Mouse (Mus musculus) neural tube, embryonic 14.5 days (tissue): ENCODE results near the gene Atg7. TPM values are rescaled to one million over a fixed set of nuclear protein-coding genes. Genes with fewer than 3 reads are reported as not detected.

Source experiments
- ATAC-seq: fragments of 200-750 bp; cut with Nextera tagmentation; 2 replicates; pipeline ENCODE4 v1.8.0; 2017; ENCODE audit warnings: low read depth, mild to moderate bottlenecking, moderate TSS enrichment, moderate library complexity
- H3K27ac ChIP-seq: fragments of 300-500 bp; sonication (generic); 2 replicates; pipeline ENCODE4 v1.5.1; 2014; ENCODE audit warnings: low read depth, mild to moderate bottlenecking, control low read depth, low read length, moderate library complexity, mixed read lengths
- H3K27me3 ChIP-seq: fragments of 300-500 bp; sonication (generic); 2 replicates; pipeline ENCODE4 v1.6.1; 2014; ENCODE audit warnings: low read length; ENCODE audit not compliant: control insufficient read depth, insufficient read depth
- H3K36me3 ChIP-seq: fragments of 300-500 bp; sonication (generic); 2 replicates; pipeline ENCODE4 v1.6.1; 2014; ENCODE audit warnings: low read length, mixed read lengths; ENCODE audit not compliant: control insufficient read depth, insufficient read depth
- H3K4me1 ChIP-seq: fragments of 300-500 bp; sonication (generic); 2 replicates; pipeline ENCODE4 v1.6.1; 2014; ENCODE audit warnings: low read length; ENCODE audit not compliant: control insufficient read depth, insufficient read depth
- H3K4me2 ChIP-seq: fragments of 300-500 bp; sonication (generic); 2 replicates; pipeline ENCODE4 v1.6.1; 2014; ENCODE audit warnings: mild to moderate bottlenecking, low read depth, low read length, control low read depth
- H3K4me3 ChIP-seq: fragments of 300-500 bp; sonication (generic); 2 replicates; pipeline ENCODE4 v1.5.1; 2014; ENCODE audit warnings: low read depth, low read length, control low read depth, mixed read lengths
- H3K9ac ChIP-seq: fragments of 300-500 bp; sonication (generic); replicated peaks from 2 replicates; pipeline ENCODE4 v1.6.1; 2014; ENCODE audit warnings: low read depth, mild to moderate bottlenecking, control low read depth, low read length, mixed read lengths
- H3K9me3 ChIP-seq: fragments of 300-500 bp; sonication (generic); 2 replicates; pipeline ENCODE4 v1.6.1; 2016; ENCODE audit warnings: low read length; ENCODE audit not compliant: control insufficient read depth
- WGBS: fragments of 180-500 bp; shearing (Covaris S2); extraction: QIAGEN DNeasy Blood & Tissue Kit; methylation state at CpG from one replicate; pipeline ENCODE4 v1.1.7; 2014; 5-methylcytosine and 5-hydroxymethylcytosine counted together
- polyA plus RNA-seq: library from polyadenylated mRNA; unstranded; fragments of >200 nt; fragmentation: Nextera tagmentation; extraction: Ambion mirVana; gene quantifications from 2 replicates; pipeline ENCODE4 v1.2.1, GENCODE M21; 2014

Atg7 gene
- polyA plus RNA-seq, 1 experiment from 2014 or later, result 15.7 TPM

- Histone ChIP-seq H3K27me3 (no peaks in the 10 kb centered on the region), H3K4me2 (no peak overlapping the region), H3K9ac (no peak overlapping the region), H3K27ac (no peak overlapping the region), H3K36me3 (no peaks in the 10 kb centered on the region), H3K4me3 (no peak overlapping the region), H3K4me1 (peaks cover 21% of the 10 kb centered on the region), H3K9me3 (no peaks in the 10 kb centered on the region)
- whole genome bisulfite sequencing, result 93% methylated on average over 4 of the region's 4 CpGs
- no peak for ATAC-seq
Measured at GRCm38 (mm10) chr6:114838872-114839271, 196.0 kb downstream of the Atg7 start.

GRCm38 (mm10) chr6:114840012-114840411, 197.1 kb downstream of the Atg7 start:
- ATAC-seq, result no peak
- Histone ChIP-seq H3K4me3 (no peak overlapping the region), H3K4me1 (peaks cover 21% of the 10 kb centered on the region), H3K36me3 (no peaks in the 10 kb centered on the region), H3K9me3 (no peaks in the 10 kb centered on the region), H3K9ac (no peak overlapping the region), H3K4me2 (no peak overlapping the region), H3K27ac (no peak overlapping the region), H3K27me3 (no peaks in the 10 kb centered on the region)
- 89% methylated on average over 7 of the region's 7 CpGs for WGBS

- H3K4me2 ChIP-seq, result no peak overlapping the region
- 15% methylated on average over 3 of the region's 3 CpGs for WGBS
- H3K27me3 ChIP-seq, result no peaks in the 10 kb centered on the region
- H3K4me1 ChIP-seq, result peaks cover 30% of the 10 kb centered on the region
- H3K9ac ChIP-seq, result no peak overlapping the region
- H3K36me3 ChIP-seq, result no peaks in the 10 kb centered on the region
- no peaks in the 10 kb centered on the region for H3K9me3 ChIP-seq
- H3K27ac ChIP-seq, result peak overlapping the region; percentile 29; the same call in 1 of the 2 replicates
- H3K4me3 ChIP-seq, result no peak overlapping the region
- 0 out of 2 replicates have a peak, but pooled peaks have one; percentile 28 for ATAC-seq
Measured at GRCm38 (mm10) chr6:114842131-114842530, 199.2 kb downstream of the Atg7 start.

GRCm38 (mm10) chr6:114842863-114843262, 200.0 kb downstream of the Atg7 start:
- ATAC-seq, result no peak
- Histone ChIP-seq H3K27ac (no peak overlapping the region; the same call in 1 of the 2 replicates), H3K27me3 (no peaks in the 10 kb centered on the region), H3K9ac (no peak overlapping the region), H3K9me3 (no peaks in the 10 kb centered on the region), H3K4me2 (no peak overlapping the region), H3K4me3 (no peak overlapping the region), H3K36me3 (no peaks in the 10 kb centered on the region), H3K4me1 (peaks cover 30% of the 10 kb centered on the region)
- WGBS, result 92% methylated on average over 2 of the region's 2 CpGs

- Histone ChIP-seq H3K9ac (no peak overlapping the region), H3K9me3 (no peaks in the 10 kb centered on the region), H3K27ac (no peak overlapping the region), H3K36me3 (no peaks in the 10 kb centered on the region), H3K27me3 (no peaks in the 10 kb centered on the region), H3K4me3 (no peak overlapping the region), H3K4me2 (no peak overlapping the region), H3K4me1 (peaks cover 23% of the 10 kb centered on the region)
- WGBS, result 10% methylated on average over 4 of the region's 4 CpGs
- ATAC-seq, result peak; percentile 55; the same call in 1 of the 2 replicates
Measured at GRCm38 (mm10) chr6:114846153-114846772, 203.4 kb downstream of the Atg7 start.

GRCm38 (mm10) chr6:114847582-114848174, 204.8 kb downstream of the Atg7 start:
- no peak overlapping the region for H3K27ac ChIP-seq
- H3K9me3 ChIP-seq, result no peaks in the 10 kb centered on the region
- H3K4me1 ChIP-seq, result peaks cover 20% of the 10 kb centered on the region
- ATAC-seq, result no peak
- H3K36me3 ChIP-seq, result no peaks in the 10 kb centered on the region
- H3K9ac ChIP-seq, result no peak overlapping the region
- no peaks in the 10 kb centered on the region for H3K27me3 ChIP-seq
- no peak overlapping the region for H3K4me2 ChIP-seq
- 82% methylated on average over 12 of the region's 12 CpGs for WGBS
- no peak overlapping the region for H3K4me3 ChIP-seq

GRCm38 (mm10) chr6:114848761-114849160, 205.9 kb downstream of the Atg7 start:
- WGBS, result 64% methylated on average over 7 of the region's 7 CpGs
- H3K27me3 ChIP-seq, result no peaks in the 10 kb centered on the region

GRCm38 (mm10) chr6:114849787-114850186, 206.9 kb downstream of the Atg7 start:
- no peaks in the 10 kb centered on the region for H3K9me3 ChIP-seq
- no peak overlapping the region for H3K4me2 ChIP-seq
- no peak overlapping the region for H3K27ac ChIP-seq
- no peaks in the 10 kb centered on the region for H3K36me3 ChIP-seq
- H3K4me3 ChIP-seq, result no peak overlapping the region
- H3K27me3 ChIP-seq, result no peaks in the 10 kb centered on the region
- H3K4me1 ChIP-seq, result peaks cover 28% of the 10 kb centered on the region
- WGBS, result 86% methylated on average over 8 of the region's 8 CpGs
- no peak overlapping the region for H3K9ac ChIP-seq
- ATAC-seq, result no peak

More at GRCm38 (mm10) chr6:114848761-114849160, 205.9 kb downstream of the Atg7 start:
- H3K4me2 ChIP-seq, result no peak overlapping the region
- ATAC-seq, result no peak
- no peaks in the 10 kb centered on the region for H3K36me3 ChIP-seq
- H3K9ac ChIP-seq, result no peak overlapping the region
- no peak overlapping the region for H3K27ac ChIP-seq
- H3K9me3 ChIP-seq, result no peaks in the 10 kb centered on the region
- peaks cover 28% of the 10 kb centered on the region for H3K4me1 ChIP-seq
- H3K4me3 ChIP-seq, result no peak overlapping the region

GRCm38 (mm10) chr6:114851688-114852087, 208.8 kb downstream of the Atg7 start:
- Histone ChIP-seq H3K9me3 (no peaks in the 10 kb centered on the region), H3K36me3 (no peaks in the 10 kb centered on the region), H3K4me1 (peaks cover 19% of the 10 kb centered on the region), H3K4me2 (no peak overlapping the region), H3K27me3 (no peaks in the 10 kb centered on the region), H3K27ac (no peak overlapping the region), H3K4me3 (no peak overlapping the region), H3K9ac (no peak overlapping the region)
- WGBS, result 31% methylated on average over 7 of the region's 7 CpGs
- ATAC-seq, result no peak
